In the genomic region with DNA sequence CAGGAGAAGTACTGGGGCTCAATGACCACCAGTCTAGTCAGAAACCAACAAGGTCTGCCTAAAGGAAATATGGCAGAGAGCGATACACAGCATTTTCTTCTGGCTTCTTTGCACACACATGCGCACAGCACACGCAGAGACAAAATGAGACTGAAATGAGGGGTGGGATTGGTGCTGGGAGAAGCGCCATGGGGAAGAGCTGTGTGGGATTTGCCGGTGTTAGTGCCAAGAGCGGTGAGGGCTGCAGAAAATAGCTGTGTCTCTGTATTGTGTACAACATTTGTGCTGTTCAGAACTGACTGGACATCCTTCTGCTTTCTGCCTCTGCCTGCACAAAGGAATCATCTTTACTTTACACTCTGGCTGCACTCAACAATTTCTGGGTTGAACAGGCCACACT, we compare ENCODE assay signal across 29 mouse cellular contexts. TPM values are rescaled to one million over a fixed set of nuclear protein-coding genes. Genes with fewer than 3 reads are reported as not detected.
DNase-seq lines count a peak whose midpoint lies in the region; ATAC-seq and TF ChIP-seq lines count a peak whose summit lies in the region.
"Had no signal": no experiment of that assay in that cellular context is flagged by ENCODE, and none has a peak within 500 bp of the region (broad histone marks: within the 10 kb centered on the region; RNA-seq: fewer than 3 reads in every experiment).

No protein-coding gene starts in this region.

- no peak for DNase-seq in midbrain, embryonic 11.5 days (ENCODE audit: low spot score, missing footprints)
- DNase-seq in brain, embryonic 14.5 days (ENCODE audit: low read depth), result peak; percentile 63
- peak; percentile 73 for DNase-seq in forebrain, postnatal 0 days
- no peak for DNase-seq in ovary, postnatal 10 days (ENCODE audit: low spot score)
- DNase-seq: adrenal gland, adult 8-10 months; B cell, adult 2 months; cerebellum, adult 18-20 months; gastrocnemius, postnatal 25 days; heart, adult 18-20 months; heart, postnatal 14 days; kidney, adult 11 months; kidney, postnatal 36 days; liver; lung, postnatal 36 days; right cerebral cortex, postnatal 14 days; spleen, adult 18-20 months had no signal

- WGBS in forebrain, embryonic 15.5 days, result 64% methylated on average over 6 of the region's 6 CpGs
- 93% methylated on average over 6 of the region's 6 CpGs for WGBS in forebrain, embryonic 12.5 days
- WGBS in midbrain, embryonic 15.5 days, result 86% methylated on average over 6 of the region's 6 CpGs
- 92% methylated on average over 6 of the region's 6 CpGs for WGBS in midbrain, embryonic 11.5 days
- WGBS in forebrain, postnatal 0 days, result 59% methylated on average over 6 of the region's 6 CpGs

- no peaks in the 10 kb centered on the region for H3K9me3 ChIP-seq in forebrain, embryonic 15.5 days
- H3K9me3 ChIP-seq in forebrain, embryonic 12.5 days, result no peaks in the 10 kb centered on the region
- no peaks in the 10 kb centered on the region for H3K9me3 ChIP-seq in midbrain, embryonic 15.5 days
- no peaks in the 10 kb centered on the region for H3K9me3 ChIP-seq in midbrain, embryonic 11.5 days (ENCODE audit: control insufficient read depth, low read length)
- H3K9me3 ChIP-seq in forebrain, postnatal 0 days (ENCODE audit: low read length), result no peaks in the 10 kb centered on the region
- H3K9me3 ChIP-seq: embryonic facial prominence, embryonic 10.5 days; G1E; heart, embryonic 12.5 days; kidney, embryonic 15.5 days; limb, embryonic 10.5 days; liver, embryonic 15.5 days; lung, embryonic 15.5 days; megakaryocyte, embryonic 14.5 days; neural tube, embryonic 12.5 days had no signal

- H3K27ac ChIP-seq in forebrain, embryonic 15.5 days (replicated peaks), result peak overlapping the region; percentile 95
- no peak overlapping the region for H3K27ac ChIP-seq in forebrain, embryonic 12.5 days
- H3K27ac ChIP-seq in midbrain, embryonic 15.5 days, result peak overlapping the region; percentile 53
- H3K27ac ChIP-seq in midbrain, embryonic 11.5 days (ENCODE audit: low read depth, low read length), result no peak overlapping the region
- H3K27ac ChIP-seq in forebrain, postnatal 0 days (ENCODE audit: low read depth, low read length), result peak overlapping the region; percentile 88
- H3K27ac ChIP-seq: embryonic facial prominence, embryonic 10.5 days; kidney, embryonic 15.5 days; limb, embryonic 10.5 days; liver, embryonic 15.5 days; lung, embryonic 15.5 days; neural tube, embryonic 12.5 days had no signal

- H3K9ac ChIP-seq in forebrain, embryonic 15.5 days (replicated peaks), result no peak overlapping the region
- H3K9ac ChIP-seq in forebrain, embryonic 12.5 days, result no peak overlapping the region
- H3K9ac ChIP-seq in midbrain, embryonic 15.5 days, result no peak overlapping the region
- no peak overlapping the region for H3K9ac ChIP-seq in midbrain, embryonic 11.5 days (ENCODE audit: low read length)
- H3K9ac ChIP-seq in forebrain, postnatal 0 days, result 0 out of 2 replicates have a peak overlapping the region, but pooled peaks have one; percentile 22
- H3K9ac ChIP-seq: heart, embryonic 12.5 days; kidney, embryonic 15.5 days; liver, embryonic 15.5 days; lung, embryonic 15.5 days; neural tube, embryonic 12.5 days had no signal

- peaks cover 55% of the 10 kb centered on the region for H3K4me1 ChIP-seq in forebrain, embryonic 15.5 days
- peaks cover 23% of the 10 kb centered on the region for H3K4me1 ChIP-seq in forebrain, embryonic 12.5 days
- peaks cover 18% of the 10 kb centered on the region; the same call in 1 of the 2 replicates for H3K4me1 ChIP-seq in midbrain, embryonic 15.5 days
- no peaks in the 10 kb centered on the region for H3K4me1 ChIP-seq in midbrain, embryonic 11.5 days (ENCODE audit: control insufficient read depth, insufficient read depth, low read length)
- H3K4me1 ChIP-seq in forebrain, postnatal 0 days (ENCODE audit: insufficient read depth), result peaks cover 42% of the 10 kb centered on the region
- H3K4me1 ChIP-seq: liver, embryonic 15.5 days had no signal

- TF ChIP-seq CTCF in brain, embryonic 14.5 days (IDR thresholded peaks at IDR 0.05; ENCODE audit: borderline replicate concordance, extremely low read depth, insufficient read depth, insufficient read length), result no peak
- no peak for TF ChIP-seq CTCF in forebrain, postnatal 0 days (IDR thresholded peaks at IDR 0.05; ENCODE audit: low read depth)

- no peak for ATAC-seq in forebrain, embryonic 15.5 days (replicated peaks)
- ATAC-seq in forebrain, embryonic 12.5 days (ENCODE audit: low FRiP score), result no peak
- ATAC-seq in midbrain, embryonic 15.5 days (replicated peaks), result no peak
- ATAC-seq in midbrain, embryonic 11.5 days (ENCODE audit: low FRiP score), result no peak
- ATAC-seq in forebrain, postnatal 0 days, result peak; percentile 34; the same call in 1 of the 2 replicates
- ATAC-seq in monocyte, adult 5-6 weeks (replicated peaks; ENCODE audit: insufficient number of reproducible peaks, low FRiP score, low TSS enrichment, poor library complexity, severe bottlenecking), result no peak

- H3K4me3 ChIP-seq in forebrain, embryonic 15.5 days, result no peak overlapping the region
- H3K4me3 ChIP-seq in forebrain, embryonic 12.5 days (replicated peaks), result no peak overlapping the region
- no peak overlapping the region for H3K4me3 ChIP-seq in midbrain, embryonic 15.5 days
- no peak overlapping the region for H3K4me3 ChIP-seq in midbrain, embryonic 11.5 days (ENCODE audit: low read depth, low read length)
- H3K4me3 ChIP-seq in forebrain, postnatal 0 days (ENCODE audit: low read depth, low read length), result no peak overlapping the region
- H3K4me3 ChIP-seq: embryonic facial prominence, embryonic 10.5 days; heart, embryonic 12.5 days; kidney, embryonic 15.5 days; limb, embryonic 10.5 days; liver, embryonic 15.5 days; lung, embryonic 15.5 days; megakaryocyte, embryonic 14.5 days; neural tube, embryonic 12.5 days had no signal

- H3K27me3 ChIP-seq in forebrain, embryonic 15.5 days, result no peaks in the 10 kb centered on the region
- H3K27me3 ChIP-seq in forebrain, embryonic 12.5 days, result peaks cover 57% of the 10 kb centered on the region
- H3K27me3 ChIP-seq in midbrain, embryonic 15.5 days (replicated peaks), result 0 out of 2 replicates have a peak, but pooled peaks cover 6% of the 10 kb centered on the region
- peaks cover 22% of the 10 kb centered on the region for H3K27me3 ChIP-seq in midbrain, embryonic 11.5 days (ENCODE audit: control insufficient read depth, insufficient read depth, low read length)
- H3K27me3 ChIP-seq in forebrain, postnatal 0 days (ENCODE audit: insufficient read depth, low read length), result no peaks in the 10 kb centered on the region

- no peaks in the 10 kb centered on the region for H3K36me3 ChIP-seq in forebrain, embryonic 15.5 days
- no peaks in the 10 kb centered on the region for H3K36me3 ChIP-seq in forebrain, embryonic 12.5 days (replicated peaks)
- H3K36me3 ChIP-seq in midbrain, embryonic 15.5 days (replicated peaks), result no peaks in the 10 kb centered on the region
- H3K36me3 ChIP-seq in midbrain, embryonic 11.5 days (ENCODE audit: control insufficient read depth, insufficient read depth, low read length), result no peaks in the 10 kb centered on the region
- H3K36me3 ChIP-seq in forebrain, postnatal 0 days (ENCODE audit: insufficient read depth), result no peaks in the 10 kb centered on the region
- H3K36me3 ChIP-seq: embryonic facial prominence, embryonic 10.5 days; G1E; heart, embryonic 12.5 days; kidney, embryonic 15.5 days; limb, embryonic 10.5 days; liver, embryonic 15.5 days; lung, embryonic 15.5 days; neural tube, embryonic 12.5 days had no signal

- H3K4me2 ChIP-seq in forebrain, embryonic 15.5 days (replicated peaks), result no peak overlapping the region
- H3K4me2 ChIP-seq in forebrain, embryonic 12.5 days, result no peak overlapping the region
- H3K4me2 ChIP-seq in midbrain, embryonic 15.5 days, result no peak overlapping the region
- no peak overlapping the region for H3K4me2 ChIP-seq in midbrain, embryonic 11.5 days
- no peak overlapping the region for H3K4me2 ChIP-seq in forebrain, postnatal 0 days (ENCODE audit: low read depth)
- H3K4me2 ChIP-seq: heart, embryonic 12.5 days; kidney, embryonic 15.5 days; liver, embryonic 15.5 days; lung, embryonic 15.5 days; neural tube, embryonic 12.5 days had no signal

- TF ChIP-seq POLR2A in brain, embryonic 14.5 days (IDR thresholded peaks at IDR 0.05; ENCODE audit: borderline replicate concordance, extremely low read depth, insufficient read depth, insufficient read length, poor library complexity, severe bottlenecking), result no peak

RNA-seq across cellular contexts. Expression of gene Calcoco1, which starts 10.4 kb away (rescaled TPM):
- polyA plus RNA-seq in forebrain, embryonic 15.5 days (2015; fragmentation: Nextera tagmentation; extraction: Ambion mirVana), result 72.1 and 74.5 TPM in 2 replicates
- polyA plus RNA-seq in forebrain, embryonic 12.5 days (2016; fragmentation: Nextera tagmentation; extraction: Ambion mirVana), result 38.8 and 42.7 TPM in 2 replicates
- polyA plus RNA-seq in midbrain, embryonic 15.5 days (2015; fragmentation: Nextera tagmentation; extraction: Ambion mirVana), result 41.9 and 43.0 TPM in 2 replicates
- polyA plus RNA-seq in midbrain, embryonic 11.5 days (2014; fragmentation: Nextera tagmentation; extraction: Ambion mirVana), result 27.5 and 28.3 TPM in 2 replicates
- polyA plus RNA-seq in brain, embryonic 14.5 days (2012; rRNA removed), result 46.2 and 48.4 TPM in 2 replicates
- total RNA-seq in forebrain, postnatal 0 days (2014; rRNA removed), result 42.6 and 47.1 TPM in 2 replicates
- polyA plus RNA-seq in forebrain, postnatal 0 days (2015; fragmentation: Nextera tagmentation; extraction: Ambion mirVana), result 33.5 and 36.9 TPM in 2 replicates
- total RNA-seq in monocyte, adult 5-6 weeks (2017), result 34.7 to 46.4 TPM (median 44.7 TPM) in 3 replicates

Comparison
In these comparisons a context has a peak if more than half of its experiments do, and no peak if none do; other contexts are left out.
1. H3K27ac ChIP-seq: peak in forebrain, embryonic 15.5 days (single experiment), midbrain, embryonic 15.5 days (single experiment) and forebrain, postnatal 0 days (single experiment); none in forebrain, embryonic 12.5 days (single experiment) and midbrain, embryonic 11.5 days (single experiment).
2. DNase-seq: peak in brain, embryonic 14.5 days (single experiment) and forebrain, postnatal 0 days (single experiment); none in midbrain, embryonic 11.5 days (single experiment) and ovary, postnatal 10 days (single experiment).